Mouse (Mus musculus) forebrain, embryonic 14.5 days (tissue): ENCODE results near the gene Spag16. TPM values are rescaled to one million over a fixed set of nuclear protein-coding genes. Genes with fewer than 3 reads are reported as not detected.

Experiments used
- ATAC-seq: fragments of 200-750 bp; cut with Nextera tagmentation; 2 replicates; pipeline ENCODE4 v1.8.0; 2017; ENCODE audit warnings: mild to moderate bottlenecking, moderate library complexity
- DNase-seq: peaks from one replicate; pipeline ENCODE4 v3.0.0-alpha.2; 2015; ENCODE audit warnings: low spot score
- H3K27ac ChIP-seq: fragments of 300-500 bp; sonication (generic); 2 replicates; pipeline ENCODE4 v1.5.1; 2014; ENCODE audit warnings: low read depth, mild to moderate bottlenecking, control low read depth, low read length, moderate library complexity
- H3K27me3 ChIP-seq: fragments of 300-500 bp; sonication (generic); replicated peaks from 2 replicates; pipeline ENCODE4 v1.6.1; 2014; ENCODE audit warnings: low read length, control low read depth, mixed read lengths; ENCODE audit not compliant: control insufficient read depth, insufficient read depth
- H3K36me3 ChIP-seq: fragments of 300-500 bp; sonication (generic); 2 replicates; pipeline ENCODE4 v1.6.1; 2014; ENCODE audit warnings: low read length, control low read depth; ENCODE audit not compliant: control insufficient read depth, insufficient read depth
- H3K4me1 ChIP-seq: fragments of 300-500 bp; sonication (generic); 2 replicates; pipeline ENCODE4 v1.6.1; 2014; ENCODE audit warnings: antibody characterized with exemption, low read length, control low read depth; ENCODE audit not compliant: control insufficient read depth, insufficient read depth
- H3K4me2 ChIP-seq: fragments of 300-500 bp; sonication (generic); 2 replicates; pipeline ENCODE4 v1.6.1; 2014; ENCODE audit warnings: mild to moderate bottlenecking, control low read depth, low read length
- H3K4me3 ChIP-seq: fragments of 300-500 bp; sonication (generic); 2 replicates; pipeline ENCODE4 v1.5.1; 2014; ENCODE audit warnings: low read depth, low read length, control low read depth
- H3K9ac ChIP-seq: fragments of 300-500 bp; sonication (generic); 2 replicates; pipeline ENCODE4 v1.6.1; 2014; ENCODE audit warnings: mild to moderate bottlenecking, low read length, control low read depth, moderate library complexity
- H3K9me3 ChIP-seq: fragments of 300-500 bp; sonication (generic); replicated peaks from 2 replicates; pipeline ENCODE4 v1.6.1; 2016; ENCODE audit warnings: low read length, control low read depth, mixed read lengths; ENCODE audit not compliant: control insufficient read depth
- WGBS: fragments of 180-500 bp; shearing (Covaris S2); extraction: QIAGEN DNeasy Blood & Tissue Kit; methylation state at CpG from one replicate; pipeline ENCODE4 v1.1.7; 2014; 5-methylcytosine and 5-hydroxymethylcytosine counted together
- polyA plus RNA-seq: library from polyadenylated mRNA; unstranded; fragments of >200 nt; fragmentation: Nextera tagmentation; extraction: Ambion mirVana; gene quantifications from 2 replicates; pipeline ENCODE4 v1.2.1, GENCODE M21; 2014

Gene Spag16
- polyA plus RNA-seq, 1 experiment from 2014 or later = 1.7 TPM

- no peaks in the 10 kb centered on the region for H3K4me1 ChIP-seq
- WGBS = 72% methylated on average over 3 of the region's 3 CpGs
- H3K9me3 ChIP-seq = no peaks in the 10 kb centered on the region
- H3K9ac ChIP-seq = no peak overlapping the region
- no peak overlapping the region for H3K4me3 ChIP-seq
- no peak overlapping the region for H3K27ac ChIP-seq
- no peaks in the 10 kb centered on the region for H3K36me3 ChIP-seq
- no peaks in the 10 kb centered on the region for H3K27me3 ChIP-seq
- DNase-seq (peak; percentile 31), ATAC-seq (no peak)
- H3K4me2 ChIP-seq = no peak overlapping the region
These were observed 210.6 kb downstream of the Spag16 start for GRCm38 (mm10) chr1:70037384-70037783.

- no peak overlapping the region for H3K27ac ChIP-seq
- H3K4me2 ChIP-seq = no peak overlapping the region
- no peaks in the 10 kb centered on the region for H3K36me3 ChIP-seq
- H3K9me3 ChIP-seq = no peaks in the 10 kb centered on the region
- no peak overlapping the region for H3K4me3 ChIP-seq
- no peak overlapping the region for H3K9ac ChIP-seq
- no peaks in the 10 kb centered on the region for H3K27me3 ChIP-seq
- H3K4me1 ChIP-seq = no peaks in the 10 kb centered on the region
- ATAC-seq (no peak), DNase-seq (no peak)
- WGBS = 77% methylated on average over 1 of the region's 1 CpGs
These were observed 240.6 kb downstream of the Spag16 start for GRCm38 (mm10) chr1:70067404-70067803.

- Histone ChIP-seq H3K4me1 (no peaks in the 10 kb centered on the region), H3K4me3 (no peak overlapping the region), H3K9ac (no peak overlapping the region), H3K36me3 (no peaks in the 10 kb centered on the region), H3K27ac (no peak overlapping the region), H3K9me3 (no peaks in the 10 kb centered on the region), H3K4me2 (no peak overlapping the region), H3K27me3 (no peaks in the 10 kb centered on the region)
- peak; percentile 31 for DNase-seq
- no peak for ATAC-seq
- WGBS = 38% methylated on average over 6 of the region's 6 CpGs
These were observed 246.7 kb downstream of the Spag16 start for GRCm38 (mm10) chr1:70073440-70073839.

GRCm38 (mm10) chr1:70078806-70079205, 252.0 kb downstream of the Spag16 start:
- no peak overlapping the region for H3K4me2 ChIP-seq
- 87% methylated on average over 6 of the region's 6 CpGs for WGBS
- no peaks in the 10 kb centered on the region for H3K9me3 ChIP-seq
- DNase-seq = no peak
- no peaks in the 10 kb centered on the region for H3K27me3 ChIP-seq
- no peaks in the 10 kb centered on the region for H3K4me1 ChIP-seq
- no peak overlapping the region for H3K9ac ChIP-seq
- no peak for ATAC-seq
- H3K4me3 ChIP-seq = no peak overlapping the region
- no peak overlapping the region for H3K27ac ChIP-seq
- H3K36me3 ChIP-seq = no peaks in the 10 kb centered on the region

- H3K27me3 ChIP-seq = no peaks in the 10 kb centered on the region
- H3K4me2 ChIP-seq = no peak overlapping the region
- no peak overlapping the region for H3K9ac ChIP-seq
- no peak overlapping the region for H3K27ac ChIP-seq
- WGBS = 58% methylated on average over 7 of the region's 7 CpGs
- H3K4me3 ChIP-seq = no peak overlapping the region
- no peaks in the 10 kb centered on the region for H3K4me1 ChIP-seq
- ATAC-seq (no peak), DNase-seq (no peak)
- no peaks in the 10 kb centered on the region for H3K36me3 ChIP-seq
- no peaks in the 10 kb centered on the region for H3K9me3 ChIP-seq
These were observed 255.6 kb downstream of the Spag16 start for GRCm38 (mm10) chr1:70082208-70082878.

- 93% methylated on average over 8 of the region's 8 CpGs for WGBS
- no peak for DNase-seq
- no peak for ATAC-seq
These were observed 277.9 kb downstream of the Spag16 start for GRCm38 (mm10) chr1:70104683-70105082.

GRCm38 (mm10) chr1:70116212-70116982, 289.6 kb downstream of the Spag16 start:
- no peaks in the 10 kb centered on the region for H3K4me1 ChIP-seq
- 86% methylated on average over 4 of the region's 4 CpGs for WGBS
- no peak overlapping the region for H3K4me3 ChIP-seq
- ATAC-seq (no peak), DNase-seq (no peak)
- H3K36me3 ChIP-seq = no peaks in the 10 kb centered on the region
- H3K9ac ChIP-seq = no peak overlapping the region
- no peak overlapping the region for H3K27ac ChIP-seq
- H3K27me3 ChIP-seq = no peaks in the 10 kb centered on the region
- no peak overlapping the region for H3K4me2 ChIP-seq
- no peaks in the 10 kb centered on the region for H3K9me3 ChIP-seq

More at GRCm38 (mm10) chr1:70104683-70105082, 277.9 kb downstream of the Spag16 start:
- Histone ChIP-seq H3K36me3 (no peaks in the 10 kb centered on the region), H3K9me3 (no peaks in the 10 kb centered on the region), H3K4me2 (no peak overlapping the region), H3K27ac (no peak overlapping the region), H3K27me3 (no peaks in the 10 kb centered on the region), H3K4me1 (no peaks in the 10 kb centered on the region), H3K9ac (no peak overlapping the region), H3K4me3 (no peak overlapping the region)

GRCm38 (mm10) chr1:70128035-70128434, 301.3 kb downstream of the Spag16 start:
- WGBS = 53% methylated on average over 2 of the region's 2 CpGs
- no peak overlapping the region for H3K4me3 ChIP-seq
- H3K9ac ChIP-seq = no peak overlapping the region
- no peaks in the 10 kb centered on the region for H3K9me3 ChIP-seq
- no peaks in the 10 kb centered on the region for H3K4me1 ChIP-seq
- DNase-seq = peak; percentile 63
- peak; percentile 55; the same call in 1 of the 2 replicates for ATAC-seq
- no peak overlapping the region for H3K27ac ChIP-seq
- no peak overlapping the region for H3K4me2 ChIP-seq
- H3K27me3 ChIP-seq = no peaks in the 10 kb centered on the region
- no peaks in the 10 kb centered on the region for H3K36me3 ChIP-seq

- ATAC-seq = no peak
- 80% methylated on average over 2 of the region's 2 CpGs for WGBS
- no peaks in the 10 kb centered on the region for H3K36me3 ChIP-seq
- no peak overlapping the region for H3K4me2 ChIP-seq
- no peaks in the 10 kb centered on the region for H3K9me3 ChIP-seq
- H3K4me1 ChIP-seq = no peaks in the 10 kb centered on the region
- H3K9ac ChIP-seq = no peak overlapping the region
- H3K27me3 ChIP-seq = no peaks in the 10 kb centered on the region
- no peak overlapping the region for H3K27ac ChIP-seq
- H3K4me3 ChIP-seq = no peak overlapping the region
- DNase-seq = no peak
These were observed 308.8 kb downstream of the Spag16 start for GRCm38 (mm10) chr1:70135547-70135946.
